In the genomic region with DNA sequence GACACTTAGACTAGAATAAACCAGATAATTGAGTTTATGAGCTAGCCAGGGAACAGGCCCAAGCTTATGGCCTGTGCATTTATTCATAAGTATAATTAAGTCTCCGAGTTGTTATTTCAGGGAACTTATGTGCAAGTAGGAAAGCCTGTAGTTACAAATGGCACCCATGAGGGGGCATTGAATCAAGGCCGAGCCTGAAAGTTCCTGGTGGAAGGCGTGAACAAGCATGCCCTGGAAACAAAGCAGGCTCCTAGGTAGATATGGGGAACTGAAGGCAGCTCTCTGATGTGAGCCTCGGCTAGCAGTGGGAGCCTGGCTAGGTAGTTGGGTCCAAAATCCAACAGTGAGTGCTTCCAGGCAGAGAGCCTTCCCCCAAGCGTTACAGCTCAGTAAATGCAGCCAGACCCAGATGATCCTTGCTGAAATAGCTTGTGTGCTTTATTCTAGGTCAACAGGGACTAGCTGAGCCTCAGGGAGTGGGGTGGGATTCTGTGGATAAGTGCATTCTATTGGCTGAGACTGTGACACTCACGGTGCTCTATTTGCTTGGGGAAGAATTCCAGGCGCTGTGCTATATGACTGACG, we compare ENCODE assay signal across 14 mouse cellular contexts. TPM values are rescaled to one million over a fixed set of nuclear protein-coding genes. Genes with fewer than 3 reads are reported as not detected.
DNase-seq lines count a peak whose midpoint lies in the region; ATAC-seq and TF ChIP-seq lines count a peak whose summit lies in the region.
"Had no signal": no experiment of that assay in that cellular context is flagged by ENCODE, and none has a peak within 500 bp of the region (broad histone marks: within the 10 kb centered on the region; RNA-seq: fewer than 3 reads in every experiment).

No protein-coding gene starts in this region.

- no peaks in the 10 kb centered on the region for H3K27me3 ChIP-seq in heart, postnatal 0 days (ENCODE audit: control insufficient read depth, insufficient read depth, low read length)
- no peaks in the 10 kb centered on the region for H3K27me3 ChIP-seq in heart, embryonic 11.5 days (ENCODE audit: control insufficient read depth, insufficient read depth, low read length)
- H3K27me3 ChIP-seq in midbrain, embryonic 14.5 days (ENCODE audit: control insufficient read depth, insufficient read depth, low read length), result no peaks in the 10 kb centered on the region
- H3K27me3 ChIP-seq in midbrain, embryonic 10.5 days (ENCODE audit: low read depth, poor library complexity, severe bottlenecking), result no peaks in the 10 kb centered on the region
- H3K27me3 ChIP-seq: embryonic facial prominence, embryonic 12.5 days; neural tube, embryonic 13.5 days had no signal

- no peak overlapping the region for H3K27ac ChIP-seq in heart, postnatal 0 days (ENCODE audit: low read depth)
- no peak overlapping the region for H3K27ac ChIP-seq in heart, embryonic 11.5 days (ENCODE audit: low read depth, low read length)
- no peak overlapping the region for H3K27ac ChIP-seq in midbrain, embryonic 14.5 days (replicated peaks; ENCODE audit: low read depth, low read length)
- H3K27ac ChIP-seq in midbrain, embryonic 10.5 days (replicated peaks), result no peak overlapping the region
- H3K27ac ChIP-seq: embryonic facial prominence, embryonic 12.5 days; heart, embryonic 10.5 days; neural tube, embryonic 13.5 days had no signal

- no peaks in the 10 kb centered on the region for H3K36me3 ChIP-seq in heart, postnatal 0 days (replicated peaks; ENCODE audit: control insufficient read depth, insufficient read depth, low read length)
- no peaks in the 10 kb centered on the region for H3K36me3 ChIP-seq in heart, embryonic 11.5 days (ENCODE audit: control insufficient read depth, insufficient read depth, low read length)
- H3K36me3 ChIP-seq in midbrain, embryonic 14.5 days (ENCODE audit: control insufficient read depth, insufficient read depth, low read length), result no peaks in the 10 kb centered on the region
- no peaks in the 10 kb centered on the region for H3K36me3 ChIP-seq in midbrain, embryonic 10.5 days
- H3K36me3 ChIP-seq: embryonic facial prominence, embryonic 12.5 days; heart, embryonic 10.5 days; neural tube, embryonic 13.5 days had no signal

- H3K4me3 ChIP-seq in heart, postnatal 0 days (ENCODE audit: low read depth, low read length), result no peak overlapping the region
- H3K4me3 ChIP-seq in heart, embryonic 11.5 days (ENCODE audit: low read depth, low read length), result no peak overlapping the region
- H3K4me3 ChIP-seq in midbrain, embryonic 14.5 days (replicated peaks; ENCODE audit: low read depth, low read length), result no peak overlapping the region
- no peak overlapping the region for H3K4me3 ChIP-seq in midbrain, embryonic 10.5 days
- H3K4me3 ChIP-seq: embryonic facial prominence, embryonic 12.5 days; heart, embryonic 10.5 days; neural tube, embryonic 13.5 days had no signal

- no peak overlapping the region for H3K4me2 ChIP-seq in heart, postnatal 0 days (ENCODE audit: low read depth, low read length)
- no peak overlapping the region for H3K4me2 ChIP-seq in heart, embryonic 11.5 days
- no peak overlapping the region for H3K4me2 ChIP-seq in midbrain, embryonic 14.5 days (ENCODE audit: low read length)
- H3K4me2 ChIP-seq: embryonic facial prominence, embryonic 12.5 days; liver, embryonic 11.5 days; neural tube, embryonic 13.5 days had no signal

- no peak for ATAC-seq in heart, postnatal 0 days (ENCODE audit: insufficient read depth, low read depth)
- ATAC-seq in heart, embryonic 11.5 days (replicated peaks; ENCODE audit: insufficient number of reproducible peaks, low FRiP score, low TSS enrichment), result no peak
- ATAC-seq in midbrain, embryonic 14.5 days (ENCODE audit: low FRiP score, low TSS enrichment), result no peak

- no peaks in the 10 kb centered on the region for H3K4me1 ChIP-seq in heart, postnatal 0 days (ENCODE audit: control insufficient read depth, insufficient read depth)
- H3K4me1 ChIP-seq in heart, embryonic 11.5 days (ENCODE audit: control insufficient read depth, insufficient read depth, low read length), result no peaks in the 10 kb centered on the region
- H3K4me1 ChIP-seq in midbrain, embryonic 14.5 days (ENCODE audit: control insufficient read depth, insufficient read depth, low read length), result no peaks in the 10 kb centered on the region
- no peaks in the 10 kb centered on the region for H3K4me1 ChIP-seq in midbrain, embryonic 10.5 days
- H3K4me1 ChIP-seq: embryonic facial prominence, embryonic 12.5 days; heart, embryonic 10.5 days; neural tube, embryonic 13.5 days had no signal

- WGBS in heart, postnatal 0 days, result 39% methylated on average over 8 of the region's 8 CpGs
- 31% methylated on average over 8 of the region's 8 CpGs for WGBS in heart, embryonic 11.5 days (ENCODE audit: insufficient replicate concordance)
- WGBS in midbrain, embryonic 14.5 days, result 40% methylated on average over 8 of the region's 8 CpGs
- WGBS in midbrain, embryonic 10.5 days, result 45% methylated on average over 8 of the region's 8 CpGs

- DNase-seq in heart, postnatal 0 days (ENCODE audit: low spot score), result peak; percentile 25
- DNase-seq in midbrain, embryonic 14.5 days, result peak; percentile 68
- DNase-seq in midbrain, embryonic 10.5 days (ENCODE audit: low spot score), result no peak
- peak; percentile 75 for DNase-seq in ZHBTc4 (ENCODE audit: low read depth, low spot score)
- DNase-seq in retina, postnatal 1 day, result peak; percentile 68
- DNase-seq in right cerebral cortex, adult 18-20 months, result no peak
- no peak for DNase-seq in adrenal gland, adult (ENCODE audit: inconsistent age in 2 of 2, low spot score in 1 of 2)
- DNase-seq: kidney, adult 8-10 months had no signal

- no peaks in the 10 kb centered on the region for H3K9me3 ChIP-seq in heart, postnatal 0 days (replicated peaks; ENCODE audit: control insufficient read depth, low read length)
- no peaks in the 10 kb centered on the region for H3K9me3 ChIP-seq in heart, embryonic 11.5 days (replicated peaks; ENCODE audit: control insufficient read depth, low read length)
- no peaks in the 10 kb centered on the region for H3K9me3 ChIP-seq in midbrain, embryonic 14.5 days (ENCODE audit: control insufficient read depth, low read length)
- H3K9me3 ChIP-seq in midbrain, embryonic 10.5 days (replicated peaks), result no peaks in the 10 kb centered on the region
- H3K9me3 ChIP-seq: embryonic facial prominence, embryonic 12.5 days; heart, embryonic 10.5 days; neural tube, embryonic 13.5 days had no signal

- TF ChIP-seq EP300 in heart, postnatal 0 days (IDR thresholded peaks at IDR 0.05; ENCODE audit: low read depth), result no peak

- peak; percentile 30 for TF ChIP-seq CTCF in heart, postnatal 0 days (IDR thresholded peaks at IDR 0.05; ENCODE audit: low read depth)

- no peak overlapping the region for H3K9ac ChIP-seq in heart, postnatal 0 days (replicated peaks; ENCODE audit: low read depth, low read length)
- H3K9ac ChIP-seq in heart, embryonic 11.5 days (ENCODE audit: low read depth, low read length), result no peak overlapping the region
- H3K9ac ChIP-seq in midbrain, embryonic 14.5 days (replicated peaks; ENCODE audit: low read length), result no peak overlapping the region
- H3K9ac ChIP-seq: embryonic facial prominence, embryonic 12.5 days; neural tube, embryonic 13.5 days had no signal

RNA-seq across cellular contexts. Expression of a gene that starts 11.1 kb away (rescaled TPM):
- total RNA-seq in heart, postnatal 0 days (2014; rRNA removed; ENCODE audit: low replicate concordance), result 0.84 TPM in 1 of 2 replicates, not detected in the other
- polyA plus RNA-seq in heart, postnatal 0 days (2015; fragmentation: Nextera tagmentation; extraction: Ambion mirVana), result 0.15 and 0.23 TPM in 2 replicates
- 0.19 and 0.68 TPM in 2 replicates for polyA plus RNA-seq in heart, embryonic 11.5 days (2014; fragmentation: Nextera tagmentation; extraction: Ambion mirVana)
- polyA plus RNA-seq in midbrain, embryonic 14.5 days (2014; fragmentation: Nextera tagmentation; extraction: Ambion mirVana), result 57.6 and 61.6 TPM in 2 replicates
- 26.4 and 38.3 TPM in 2 replicates for polyA plus RNA-seq in midbrain, embryonic 10.5 days (2016; fragmentation: Nextera tagmentation; extraction: Ambion mirVana)
- total RNA-seq: megakaryocyte, adult 5-6 weeks had no signal

RNA-seq across cellular contexts. Expression of a gene that starts 12.9 kb away (rescaled TPM):
- 64.5 and 78.3 TPM in 2 replicates for total RNA-seq in heart, postnatal 0 days (2014; rRNA removed; ENCODE audit: low replicate concordance)
- 130 and 142 TPM in 2 replicates for polyA plus RNA-seq in heart, postnatal 0 days (2015; fragmentation: Nextera tagmentation; extraction: Ambion mirVana)
- polyA plus RNA-seq in heart, embryonic 11.5 days (2014; fragmentation: Nextera tagmentation; extraction: Ambion mirVana), result 67.6 and 68.1 TPM in 2 replicates
- 76.3 and 84.0 TPM in 2 replicates for polyA plus RNA-seq in midbrain, embryonic 14.5 days (2014; fragmentation: Nextera tagmentation; extraction: Ambion mirVana)
- polyA plus RNA-seq in midbrain, embryonic 10.5 days (2016; fragmentation: Nextera tagmentation; extraction: Ambion mirVana), result 44.1 and 53.4 TPM in 2 replicates

RNA-seq across cellular contexts. Expression of a gene that starts 13.1 kb away (rescaled TPM):
- 0.08 and 2.4 TPM in 2 replicates for total RNA-seq in heart, postnatal 0 days (2014; rRNA removed; ENCODE audit: low replicate concordance)
- polyA plus RNA-seq in heart, postnatal 0 days (2015; fragmentation: Nextera tagmentation; extraction: Ambion mirVana), result 0.80 and 0.82 TPM in 2 replicates
- polyA plus RNA-seq in heart, embryonic 11.5 days (2014; fragmentation: Nextera tagmentation; extraction: Ambion mirVana), result 0.86 TPM in 1 of 2 replicates, not detected in the other
- not detected in 2 replicates for polyA plus RNA-seq in midbrain, embryonic 14.5 days (2014; fragmentation: Nextera tagmentation; extraction: Ambion mirVana)
- 0.20 TPM in 1 of 2 replicates, not detected in the other for polyA plus RNA-seq in midbrain, embryonic 10.5 days (2016; fragmentation: Nextera tagmentation; extraction: Ambion mirVana)
- polyA plus RNA-seq: embryonic facial prominence, embryonic 12.5 days; liver, embryonic 11.5 days; neural tube, embryonic 13.5 days had no signal

RNA-seq across cellular contexts. Expression of a gene that starts 13.2 kb away (rescaled TPM):
- 0.12 TPM in 1 of 2 replicates, not detected in the other for total RNA-seq in heart, postnatal 0 days (2014; rRNA removed; ENCODE audit: low replicate concordance)
- 2.0 and 2.4 TPM in 2 replicates for polyA plus RNA-seq in heart, postnatal 0 days (2015; fragmentation: Nextera tagmentation; extraction: Ambion mirVana)
- 1.7 and 2.4 TPM in 2 replicates for polyA plus RNA-seq in heart, embryonic 11.5 days (2014; fragmentation: Nextera tagmentation; extraction: Ambion mirVana)
- polyA plus RNA-seq in midbrain, embryonic 14.5 days (2014; fragmentation: Nextera tagmentation; extraction: Ambion mirVana), result 3.5 and 4.6 TPM in 2 replicates
- polyA plus RNA-seq in midbrain, embryonic 10.5 days (2016; fragmentation: Nextera tagmentation; extraction: Ambion mirVana), result 4.7 and 5.4 TPM in 2 replicates

RNA-seq across cellular contexts. Expression of a gene that starts 16.9 kb away (rescaled TPM):
- 600 and 674 TPM in 2 replicates for total RNA-seq in heart, postnatal 0 days (2014; rRNA removed; ENCODE audit: low replicate concordance)
- 400 and 412 TPM in 2 replicates for polyA plus RNA-seq in heart, postnatal 0 days (2015; fragmentation: Nextera tagmentation; extraction: Ambion mirVana)
- polyA plus RNA-seq in heart, embryonic 11.5 days (2014; fragmentation: Nextera tagmentation; extraction: Ambion mirVana), result 111 and 129 TPM in 2 replicates
- polyA plus RNA-seq in midbrain, embryonic 14.5 days (2014; fragmentation: Nextera tagmentation; extraction: Ambion mirVana), result 0.97 and 1.5 TPM in 2 replicates
- 0.83 and 0.97 TPM in 2 replicates for polyA plus RNA-seq in midbrain, embryonic 10.5 days (2016; fragmentation: Nextera tagmentation; extraction: Ambion mirVana)

Comparison
In these comparisons a context has a peak if more than half of its experiments do, and no peak if none do; other contexts are left out.
1. DNase-seq: peak in heart, postnatal 0 days (single experiment), midbrain, embryonic 14.5 days (single experiment), ZHBTc4 (single experiment) and retina, postnatal 1 day (single experiment); none in midbrain, embryonic 10.5 days (single experiment), right cerebral cortex, adult 18-20 months (single experiment) and adrenal gland, adult (0 of 2).
2. RNA of a gene that starts 11.1 kb away (polyA plus RNA-seq): 57.6 to 61.6 TPM in midbrain, embryonic 14.5 days and 26.4 to 38.3 TPM in midbrain, embryonic 10.5 days; 0.15 to 0.23 TPM in heart, postnatal 0 days and 0.19 to 0.68 TPM in heart, embryonic 11.5 days; every median in the first group is over 10 times any median in the second.